In the genomic region with DNA sequence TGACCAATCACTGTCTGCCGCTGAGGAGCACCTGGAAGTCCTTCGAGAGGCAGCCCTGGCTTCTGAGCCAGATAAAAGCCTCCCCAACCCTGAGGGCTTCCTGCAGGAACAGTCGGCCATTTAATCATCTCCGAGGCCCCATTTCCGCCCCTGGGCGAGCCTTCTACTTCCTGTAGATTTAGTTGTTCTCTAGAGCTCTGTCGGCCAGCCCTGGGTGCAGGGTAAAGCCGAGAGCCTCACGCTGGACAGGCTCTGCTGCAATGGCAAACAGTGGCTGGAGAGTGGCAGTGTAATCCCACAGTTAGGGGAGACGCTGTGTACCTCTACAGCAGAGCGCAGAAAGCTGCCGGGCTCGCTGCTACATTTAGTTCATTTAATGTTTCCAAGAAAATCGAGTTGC, we compare ENCODE assay signal across 9 mouse cellular contexts. TPM values are rescaled to one million over a fixed set of nuclear protein-coding genes. Genes with fewer than 3 reads are reported as not detected.
A peak's percentile ranks its signal among the peaks of the same experiment; 100 is the strongest.
DNase-seq lines count a peak whose midpoint lies in the region; ATAC-seq and TF ChIP-seq lines count a peak whose summit lies in the region.
"Had no signal": no experiment of that assay in that cellular context is flagged by ENCODE, and none has a peak within 500 bp of the region (broad histone marks: within the 10 kb centered on the region; RNA-seq: fewer than 3 reads in every experiment).

No protein-coding gene starts in this region.

- peak in 1 of 2 experiments; percentile 33; a peak in 2 of 4 replicates for TF ChIP-seq CTCF in CH12.LX (conservative IDR thresholded peaks at IDR 0.05 in 1 of 2, IDR thresholded peaks at IDR 0.05 in 1 of 2; ENCODE audit: low read depth in 2 of 2, low read length in 2 of 2)
- TF ChIP-seq CTCF in kidney, adult 2 months (conservative IDR thresholded peaks at IDR 0.05; ENCODE audit: insufficient read depth, insufficient read length, low read depth, low read length) = peak; percentile 47
- 0 out of 2 replicates have a peak, but pooled peaks have one; percentile 7 for TF ChIP-seq CTCF in lung, embryonic 14.5 days (IDR thresholded peaks at IDR 0.05; ENCODE audit: low read depth)

- no peak overlapping the region for H3K9ac ChIP-seq in CH12.LX (ENCODE audit: insufficient read depth, low read depth)
- no peak overlapping the region for H3K9ac ChIP-seq in forebrain, embryonic 16.5 days (replicated peaks; ENCODE audit: low read depth, low read length)
- no peak overlapping the region for H3K9ac ChIP-seq in lung, embryonic 14.5 days

- H3K27ac ChIP-seq in CH12.LX (ENCODE audit: insufficient read depth, low read depth) = no peak overlapping the region
- H3K27ac ChIP-seq in forebrain, embryonic 16.5 days (ENCODE audit: low read length) = no peak overlapping the region
- H3K27ac ChIP-seq in kidney, adult 2 months (ENCODE audit: insufficient read depth, low read depth, low read length) = no peak overlapping the region
- H3K27ac ChIP-seq in lung, embryonic 14.5 days (ENCODE audit: low read depth) = peak overlapping the region; percentile 44; the same call in 1 of the 2 replicates

- dilution Hi-C loops in CH12.LX (cut with MboI; ENCODE audit: extremely low pct_ligation_motif_present, extremely low pct_unique_long_range_greater_than_20kb, low sequenced_read_pairs) = no loop called here

- no peak for TF ChIP-seq POLR2A in CH12.LX (IDR thresholded peaks at IDR 0.05; ENCODE audit: low read depth, low read length)
- no peak for TF ChIP-seq POLR2A in kidney, adult 2 months (IDR thresholded peaks at IDR 0.05; ENCODE audit: low read depth, low read length)

- no peak for TF ChIP-seq EP300 in CH12.LX (IDR thresholded peaks at IDR 0.05; ENCODE audit: low read length)

- WGBS in forebrain, embryonic 16.5 days = 48% methylated on average over 14 of the region's 14 CpGs
- 77% methylated on average over 14 of the region's 14 CpGs for WGBS in kidney, adult 2 months
- 52% methylated on average over 14 of the region's 14 CpGs for WGBS in lung, embryonic 14.5 days

- TF ChIP-seq RAD21 in CH12.LX (IDR thresholded peaks at IDR 0.05; ENCODE audit: low read depth, low read length) = peak; percentile 26

- peaks cover 3 to 16% of the 10 kb centered on the region in 2 experiments; a peak in 3 of 4 replicates for H3K4me1 ChIP-seq in CH12.LX (ENCODE audit: control insufficient read depth in 1 of 2, insufficient read depth in 2 of 2)
- H3K4me1 ChIP-seq in forebrain, embryonic 16.5 days (replicated peaks; ENCODE audit: control insufficient read depth, insufficient read depth, low read length) = 0 out of 2 replicates have a peak, but pooled peaks cover 3% of the 10 kb centered on the region
- H3K4me1 ChIP-seq in kidney, adult 2 months (ENCODE audit: control insufficient read depth, insufficient read depth, low read length) = no peaks in the 10 kb centered on the region; the same call in 1 of the 2 replicates
- H3K4me1 ChIP-seq in lung, embryonic 14.5 days (ENCODE audit: insufficient read depth) = peaks cover 3% of the 10 kb centered on the region; the same call in 1 of the 2 replicates

- H3K4me2 ChIP-seq in CH12.LX (ENCODE audit: insufficient read depth, low read depth, poor library complexity, severe bottlenecking) = no peak overlapping the region
- H3K4me2 ChIP-seq in forebrain, embryonic 16.5 days (ENCODE audit: low read length) = no peak overlapping the region
- H3K4me2 ChIP-seq in lung, embryonic 14.5 days = no peak overlapping the region

- in situ Hi-C loops in CH12.LX (cut with MboI; ENCODE audit: low pct_ligation_motif_present, low pct_unique_long_range_greater_than_20kb, low sequenced_read_pairs) = loop anchor here (25.0 kb wide), 2 partner anchors 359 to 534 kb away; no protein-coding TSS in a partner anchor

- DNase-seq in adrenal gland, adult (ENCODE audit: inconsistent age in 2 of 2, low spot score in 1 of 2) = peak; percentile 19 to 60
- DNase-seq in adrenal gland, adult 8-10 months = no peak
- no peak for DNase-seq in CH12.LX (ENCODE audit: extremely low read depth)
- DNase-seq in kidney, adult 2 months = peak; percentile 55
- peak; percentile 59 for DNase-seq in lung, embryonic 14.5 days

- H3K27me3 ChIP-seq in CH12.LX (replicated peaks) = no peaks in the 10 kb centered on the region
- H3K27me3 ChIP-seq in forebrain, embryonic 16.5 days (replicated peaks; ENCODE audit: control insufficient read depth, insufficient read depth, low read length) = no peaks in the 10 kb centered on the region
- no peaks in the 10 kb centered on the region for H3K27me3 ChIP-seq in kidney, adult 2 months (replicated peaks; ENCODE audit: control insufficient read depth, insufficient read depth, low read length)
- no peaks in the 10 kb centered on the region for H3K27me3 ChIP-seq in lung, embryonic 14.5 days (ENCODE audit: insufficient read depth, low read length)

- ATAC-seq in forebrain, embryonic 16.5 days = 0 out of 2 replicates have a peak, but pooled peaks have one; percentile 43
- ATAC-seq in lung, embryonic 14.5 days (ENCODE audit: insufficient read depth) = peak; percentile 28; the same call in 1 of the 2 replicates
- no peak for ATAC-seq in granulocyte monocyte progenitor cell, adult 5-6 weeks (replicated peaks; ENCODE audit: poor library complexity, severe bottlenecking)
- ATAC-seq in erythroid progenitor cell, adult 5-6 weeks (replicated peaks; ENCODE audit: low FRiP score, poor library complexity, severe bottlenecking) = no peak

- H3K9me3 ChIP-seq in CH12.LX (replicated peaks; ENCODE audit: low read length) = no peaks in the 10 kb centered on the region
- no peaks in the 10 kb centered on the region for H3K9me3 ChIP-seq in forebrain, embryonic 16.5 days (ENCODE audit: control insufficient read depth, low read length)
- H3K9me3 ChIP-seq in lung, embryonic 14.5 days (ENCODE audit: low read depth, low read length) = no peaks in the 10 kb centered on the region

- peaks cover 0 to 23% of the 10 kb centered on the region in 2 experiments for H3K36me3 ChIP-seq in CH12.LX (replicated peaks in 1 of 2; ENCODE audit: control insufficient read depth in 1 of 2, insufficient read depth in 1 of 2, low read length in 1 of 2)
- H3K36me3 ChIP-seq in forebrain, embryonic 16.5 days (ENCODE audit: control insufficient read depth, insufficient read depth) = no peaks in the 10 kb centered on the region
- H3K36me3 ChIP-seq in kidney, adult 2 months (ENCODE audit: control insufficient read depth, insufficient read depth, low read length) = no peaks in the 10 kb centered on the region
- H3K36me3 ChIP-seq in lung, embryonic 14.5 days (ENCODE audit: insufficient read depth) = peaks cover 54% of the 10 kb centered on the region

- no peak overlapping the region for H3K4me3 ChIP-seq in CH12.LX (replicated peaks in 1 of 3; ENCODE audit: low read depth in 2 of 3, low read length in 2 of 3, poor library complexity in 1 of 3)
- H3K4me3 ChIP-seq in forebrain, embryonic 16.5 days (replicated peaks; ENCODE audit: low read length) = no peak overlapping the region
- no peak overlapping the region for H3K4me3 ChIP-seq in kidney, adult 2 months (ENCODE audit: insufficient read depth, low read depth, low read length)
- H3K4me3 ChIP-seq in lung, embryonic 14.5 days (ENCODE audit: low read depth, low read length) = no peak overlapping the region

- H3K79me2 ChIP-seq in CH12.LX (replicated peaks; ENCODE audit: control insufficient read depth, extremely low read depth, insufficient read depth, poor library complexity, severe bottlenecking) = no peaks in the 10 kb centered on the region

TF ChIP-seq in CH12.LX, 34 proteins besides CTCF, POLR2A, EP300 and RAD21:
- TF ChIP-seq ZKSCAN1 (IDR thresholded peaks at IDR 0.05; ENCODE audit: borderline replicate concordance, low read depth, low read length) = no peak
- no peak for TF ChIP-seq JUN (IDR thresholded peaks at IDR 0.05; ENCODE audit: insufficient read depth, low read depth, low read length)

RNA-seq across cellular contexts. Expression of gene Tmem98, which starts 11.3 kb away (rescaled TPM):
- 10 to 100 TPM; 35.5 to 87.0 (median 58.0) TPM for total RNA-seq in adrenal gland, adult 8-10 months (2022)
- 9.1 and 12.7 TPM in 2 replicates for total RNA-seq in CH12.LX (2012; rRNA removed)
- total RNA-seq in CH12.LX (2014; rRNA removed) = 21.3 and 23.6 TPM in 2 replicates
- polyA plus RNA-seq in CH12.LX (2012; ENCODE audit: insufficient read length, low read depth) = 15.6 and 18.4 TPM in 2 replicates
- polyA plus RNA-seq in forebrain, embryonic 16.5 days (2015; fragmentation: Nextera tagmentation; extraction: Ambion mirVana) = 30.1 and 38.4 TPM in 2 replicates
- polyA plus RNA-seq in kidney, adult 2 months (2012; rRNA removed) = 23.0 and 26.3 TPM in 2 replicates
- 127 and 132 TPM in 2 replicates for polyA plus RNA-seq in lung, embryonic 14.5 days (2014; fragmentation: Nextera tagmentation; extraction: Ambion mirVana)
- total RNA-seq in granulocyte monocyte progenitor cell, adult 5-6 weeks (2014; fragmentation: Nextera tagmentation) = 1.7 TPM in 1 of 2 replicates, not detected in the other
- total RNA-seq in granulocyte monocyte progenitor cell, adult 5-6 weeks (2017) = 0.88 TPM in 1 of 2 replicates, not detected in the other
- 3.6 TPM in 1 of 2 replicates, not detected in the other for total RNA-seq in erythroid progenitor cell, adult 5-6 weeks (2015; ENCODE audit: low replicate concordance)
- total RNA-seq in erythroid progenitor cell, adult 5-6 weeks (2017; ENCODE audit: low replicate concordance) = not detected in 2 replicates

RNA-seq across cellular contexts. Expression of gene Spaca3, which starts 36.9 kb away (rescaled TPM):
- total RNA-seq in adrenal gland, adult 8-10 months (2022) = not detected
- total RNA-seq in CH12.LX (2012; rRNA removed) = not detected in 2 replicates
- not detected in 2 replicates for total RNA-seq in CH12.LX (2014; rRNA removed)
- polyA plus RNA-seq in CH12.LX (2012; ENCODE audit: insufficient read length, low read depth) = not detected in 2 replicates
- not detected in 2 replicates for polyA plus RNA-seq in forebrain, embryonic 16.5 days (2015; fragmentation: Nextera tagmentation; extraction: Ambion mirVana)
- 0.27 TPM in 1 of 2 replicates, not detected in the other for polyA plus RNA-seq in kidney, adult 2 months (2012; rRNA removed)
- polyA plus RNA-seq in lung, embryonic 14.5 days (2014; fragmentation: Nextera tagmentation; extraction: Ambion mirVana) = not detected in 2 replicates
- not detected in 2 replicates for total RNA-seq in granulocyte monocyte progenitor cell, adult 5-6 weeks (2014; fragmentation: Nextera tagmentation)
- not detected in 2 replicates for total RNA-seq in granulocyte monocyte progenitor cell, adult 5-6 weeks (2017)
- not detected in 2 replicates for total RNA-seq in erythroid progenitor cell, adult 5-6 weeks (2015; ENCODE audit: low replicate concordance)
- total RNA-seq in erythroid progenitor cell, adult 5-6 weeks (2017; ENCODE audit: low replicate concordance) = not detected in 2 replicates
- polyA plus RNA-seq: limb, embryonic 14.5 days had no signal

RNA-seq across cellular contexts. Expression of gene Myo1d, which starts 41.5 kb away (rescaled TPM):
- total RNA-seq in adrenal gland, adult 8-10 months (2022) = 100 to 1,000 TPM in 2 of 4 experiments, 10 to 100 TPM in 2; 62.6 to 107 (median 87.1) TPM
- total RNA-seq in CH12.LX (2012; rRNA removed) = 2.1 and 2.9 TPM in 2 replicates
- 1.7 and 2.2 TPM in 2 replicates for total RNA-seq in CH12.LX (2014; rRNA removed)
- 4.7 and 5.6 TPM in 2 replicates for polyA plus RNA-seq in CH12.LX (2012; ENCODE audit: insufficient read length, low read depth)
- 1.7 and 2.2 TPM in 2 replicates for polyA plus RNA-seq in forebrain, embryonic 16.5 days (2015; fragmentation: Nextera tagmentation; extraction: Ambion mirVana)
- 37.1 and 43.1 TPM in 2 replicates for polyA plus RNA-seq in kidney, adult 2 months (2012; rRNA removed)
- 16.1 and 17.2 TPM in 2 replicates for polyA plus RNA-seq in lung, embryonic 14.5 days (2014; fragmentation: Nextera tagmentation; extraction: Ambion mirVana)
- 0.36 and 1.7 TPM in 2 replicates for total RNA-seq in granulocyte monocyte progenitor cell, adult 5-6 weeks (2014; fragmentation: Nextera tagmentation)
- total RNA-seq in granulocyte monocyte progenitor cell, adult 5-6 weeks (2017) = 0.43 and 0.46 TPM in 2 replicates
- 33.2 and 40.7 TPM in 2 replicates for total RNA-seq in erythroid progenitor cell, adult 5-6 weeks (2015; ENCODE audit: low replicate concordance)
- total RNA-seq in erythroid progenitor cell, adult 5-6 weeks (2017; ENCODE audit: low replicate concordance) = 21.6 and 26.4 TPM in 2 replicates

Comparison
In these comparisons a context has a peak if more than half of its experiments do, and no peak if none do; other contexts are left out.
1. DNase-seq: peak in adrenal gland, adult (2 of 2), kidney, adult 2 months (single experiment) and lung, embryonic 14.5 days (single experiment); none in adrenal gland, adult 8-10 months (single experiment) and CH12.LX (single experiment).
2. ATAC-seq: peak in forebrain, embryonic 16.5 days (single experiment) and lung, embryonic 14.5 days (single experiment); none in granulocyte monocyte progenitor cell, adult 5-6 weeks (single experiment) and erythroid progenitor cell, adult 5-6 weeks (single experiment).
3. RNA of gene Myo1d, which starts 41.5 kb away (total RNA-seq): 62.6 to 107 TPM in adrenal gland, adult 8-10 months and 21.6 to 40.7 TPM in erythroid progenitor cell, adult 5-6 weeks; 1.7 to 2.9 TPM in CH12.LX and 0.36 to 1.7 TPM in granulocyte monocyte progenitor cell, adult 5-6 weeks; every median in the first group is over 4 times any median in the second.